Mouse (Mus musculus): ENCODE data around the gene Gtf2h2. TPM values are rescaled to one million over a fixed set of nuclear protein-coding genes. Genes with fewer than 3 reads are reported as not detected.
"Not testable (repeated sequence)": the region's sequence is repeated elsewhere in the genome, so short reads cannot be mapped to it uniquely, and the experiment has no call there.

The Gtf2h2 gene
- total RNA-seq (2015; ENCODE audit: low replicate concordance) (13.4 and 25.9 TPM in 2 replicates), total RNA-seq (2017; ENCODE audit: low replicate concordance) (13.9 and 15.7 TPM in 2 replicates)

DNA sequence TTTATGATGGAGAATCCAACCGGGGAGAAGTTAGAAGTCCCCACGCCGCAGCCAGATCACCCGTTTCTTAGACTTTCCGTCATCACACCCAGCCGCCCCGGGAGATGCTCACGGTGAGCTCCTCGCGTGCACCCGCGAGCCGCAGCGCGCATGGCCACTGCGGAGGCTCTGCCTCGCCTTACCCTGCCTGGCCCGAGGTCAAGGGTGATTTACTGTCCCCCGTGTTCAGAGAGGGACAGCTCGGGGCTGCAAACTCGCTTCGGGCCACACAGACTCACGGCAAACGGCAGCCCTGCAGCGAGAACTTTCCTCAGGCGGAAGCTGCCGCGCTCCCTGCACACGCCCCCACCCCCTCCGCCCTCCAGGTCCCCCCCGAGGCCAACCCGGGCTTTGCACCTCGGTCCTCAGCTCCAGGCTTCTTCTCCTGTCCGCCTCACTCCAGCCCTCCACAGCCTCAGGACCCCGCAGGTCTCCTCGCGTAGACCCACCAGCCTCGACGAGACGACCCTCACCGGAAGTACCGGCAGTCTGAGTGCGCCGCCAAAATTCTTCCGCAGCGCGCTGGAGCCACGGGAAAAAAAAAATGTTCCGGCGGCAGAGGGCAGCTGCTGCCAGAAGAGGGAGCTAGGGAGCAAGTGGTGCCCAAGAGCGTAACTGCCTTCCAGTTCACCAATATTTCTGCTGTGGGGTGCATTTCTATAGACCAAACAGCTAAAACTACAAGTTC, at the start of gene Gtf2h2:
Gtf2h2 (minus strand) TSS at position 519 of the 727 bp plus-strand sequence.
- ATAC-seq (replicated peaks; ENCODE audit: low FRiP score, poor library complexity, severe bottlenecking) = peak; percentile 94

DNA sequence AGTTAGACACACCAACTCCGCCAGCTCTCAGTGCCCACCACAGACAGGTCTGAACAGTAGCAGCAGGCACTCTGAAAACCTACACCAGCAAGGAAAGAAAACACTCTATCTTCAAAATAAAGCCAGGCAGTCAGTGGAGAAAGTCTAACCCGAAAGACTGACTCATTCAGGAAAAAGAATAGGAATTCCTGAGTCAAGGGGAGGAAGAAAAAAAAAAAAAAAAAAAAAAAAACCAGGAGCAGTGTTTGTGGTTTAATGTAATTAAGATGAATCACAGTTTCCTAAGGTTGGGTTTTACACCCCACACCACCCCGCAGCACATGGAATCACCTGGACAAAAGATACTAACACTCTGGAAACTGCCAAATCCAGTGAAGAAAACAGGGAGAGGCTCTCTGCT, 43.8 kb upstream of the Gtf2h2 start:
- ATAC-seq (replicated peaks; ENCODE audit: low FRiP score, poor library complexity, severe bottlenecking) = no peak

DNA sequence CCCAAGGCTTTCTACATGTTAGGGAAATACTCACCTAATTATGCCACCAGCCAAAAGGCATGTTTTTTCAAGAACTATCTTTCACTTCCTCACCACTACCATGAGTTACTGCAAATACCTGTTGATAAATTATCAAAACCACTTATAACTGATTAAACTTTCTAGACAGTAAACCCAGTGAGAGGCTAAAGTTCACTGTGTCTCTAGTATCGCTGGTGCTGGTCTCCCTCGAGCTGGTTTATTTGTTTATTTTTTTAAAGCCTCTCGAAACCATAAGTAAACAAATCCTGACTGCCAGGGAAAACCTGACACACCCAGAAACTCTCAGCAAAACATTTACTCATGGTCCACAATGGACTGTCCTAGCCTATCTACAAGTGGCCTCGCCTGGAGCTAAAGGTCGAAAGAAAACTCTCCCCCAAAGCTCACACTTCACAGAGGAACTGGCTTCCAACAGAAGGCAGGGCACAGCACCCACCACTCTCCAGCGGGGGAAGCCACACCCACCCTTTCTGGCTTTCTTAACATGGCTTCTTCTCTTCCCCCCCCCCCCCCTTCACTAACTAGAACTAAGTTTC, 40.5 kb upstream of the Gtf2h2 start:
- no peak for ATAC-seq (replicated peaks; ENCODE audit: low FRiP score, poor library complexity, severe bottlenecking)

DNA sequence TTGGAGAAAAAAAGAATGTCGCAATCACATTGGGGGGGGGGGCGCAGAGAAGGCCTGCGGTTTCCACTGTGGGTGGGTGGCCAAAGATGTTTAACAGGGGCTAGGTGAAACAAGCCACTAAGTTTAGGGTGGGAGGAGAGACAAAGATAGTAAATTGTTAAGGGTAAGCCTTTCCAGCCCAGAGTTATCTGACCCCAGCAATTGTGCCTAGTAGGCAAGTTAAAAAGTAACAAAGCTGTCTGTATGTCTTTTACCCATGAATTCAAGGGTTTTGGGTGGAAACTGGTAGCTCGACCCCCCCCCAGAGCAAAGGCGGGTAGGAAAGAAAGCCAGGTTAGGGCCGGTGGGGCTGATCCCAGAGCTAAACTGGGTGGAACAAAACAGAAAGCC, 34.3 kb upstream of the Gtf2h2 start:
- no peak for ATAC-seq (replicated peaks; ENCODE audit: low FRiP score, poor library complexity, severe bottlenecking)

DNA sequence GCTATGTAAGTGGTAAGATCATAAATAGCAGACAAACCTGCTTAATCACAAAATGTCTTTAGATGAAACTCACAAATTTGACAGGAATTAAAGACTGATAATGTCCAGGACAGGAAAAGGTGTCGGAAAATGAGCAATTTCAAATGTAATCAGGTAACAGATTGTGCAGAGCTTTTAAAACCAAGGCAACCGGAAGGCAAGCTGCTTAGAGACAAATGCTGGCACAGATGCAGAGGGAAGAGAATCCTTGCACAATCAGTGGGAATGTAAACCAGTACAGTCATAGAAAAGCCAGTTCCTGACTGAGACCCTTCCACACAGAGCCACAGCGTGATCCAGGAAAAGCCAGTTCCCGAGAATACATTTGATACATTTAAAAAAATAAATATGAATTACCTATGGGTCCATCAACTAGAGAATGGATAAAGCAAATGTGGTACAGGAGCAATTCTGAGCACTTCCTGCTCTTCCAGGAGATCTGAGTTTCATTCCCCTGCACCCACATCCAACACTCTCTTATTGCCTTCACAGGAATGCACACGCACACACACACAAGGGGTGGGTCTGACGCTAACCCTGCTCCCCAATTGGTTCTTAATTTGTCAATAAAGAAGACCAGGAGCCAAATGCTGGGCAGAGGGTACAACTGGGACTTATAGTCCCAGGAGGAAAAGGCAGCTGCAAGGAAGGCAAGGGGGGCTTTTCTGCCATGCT, 33.7 kb upstream of the Gtf2h2 start:
- ATAC-seq (replicated peaks; ENCODE audit: low FRiP score, poor library complexity, severe bottlenecking) = no peak

DNA sequence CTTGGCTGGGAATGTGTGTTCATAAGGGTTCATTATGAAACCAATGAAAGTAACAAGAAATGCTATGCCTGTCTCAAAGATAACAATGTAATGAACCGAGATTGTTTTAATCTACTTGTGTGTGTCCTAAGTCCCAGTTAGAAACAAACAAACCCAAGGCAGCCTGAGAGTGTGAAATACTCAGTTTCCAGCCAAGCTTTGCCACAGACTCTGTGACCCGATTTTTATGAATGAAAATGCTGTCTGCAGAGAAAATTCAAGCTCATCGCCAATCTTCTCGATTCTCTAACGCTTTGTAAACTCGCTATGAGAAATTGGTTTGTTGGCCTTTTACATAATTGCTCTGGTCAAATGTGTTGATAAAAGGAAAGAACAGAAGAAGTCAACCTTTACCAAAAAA, 32.5 kb upstream of the Gtf2h2 start:
- no peak for ATAC-seq (replicated peaks; ENCODE audit: low FRiP score, poor library complexity, severe bottlenecking)

DNA sequence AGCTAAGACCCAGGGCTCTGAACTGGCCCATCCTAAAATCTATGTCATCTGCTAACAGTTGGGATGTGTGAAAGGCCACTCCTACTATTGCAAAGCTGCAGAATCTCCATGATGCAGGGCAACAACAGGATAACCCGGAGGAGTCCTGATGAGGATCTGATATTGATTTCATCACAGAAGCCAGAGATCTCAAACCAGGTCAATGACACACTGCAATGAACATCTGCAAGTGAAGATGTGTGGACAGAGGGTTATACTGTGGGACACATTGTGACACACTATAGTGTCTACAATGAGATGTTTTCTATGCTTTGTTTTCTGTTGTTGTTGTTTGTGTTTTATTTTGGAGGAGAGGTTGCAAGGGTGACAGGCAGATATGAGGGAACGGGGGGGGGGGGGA, 31.3 kb upstream of the Gtf2h2 start:
- ATAC-seq (replicated peaks; ENCODE audit: low FRiP score, poor library complexity, severe bottlenecking) = no peak

DNA sequence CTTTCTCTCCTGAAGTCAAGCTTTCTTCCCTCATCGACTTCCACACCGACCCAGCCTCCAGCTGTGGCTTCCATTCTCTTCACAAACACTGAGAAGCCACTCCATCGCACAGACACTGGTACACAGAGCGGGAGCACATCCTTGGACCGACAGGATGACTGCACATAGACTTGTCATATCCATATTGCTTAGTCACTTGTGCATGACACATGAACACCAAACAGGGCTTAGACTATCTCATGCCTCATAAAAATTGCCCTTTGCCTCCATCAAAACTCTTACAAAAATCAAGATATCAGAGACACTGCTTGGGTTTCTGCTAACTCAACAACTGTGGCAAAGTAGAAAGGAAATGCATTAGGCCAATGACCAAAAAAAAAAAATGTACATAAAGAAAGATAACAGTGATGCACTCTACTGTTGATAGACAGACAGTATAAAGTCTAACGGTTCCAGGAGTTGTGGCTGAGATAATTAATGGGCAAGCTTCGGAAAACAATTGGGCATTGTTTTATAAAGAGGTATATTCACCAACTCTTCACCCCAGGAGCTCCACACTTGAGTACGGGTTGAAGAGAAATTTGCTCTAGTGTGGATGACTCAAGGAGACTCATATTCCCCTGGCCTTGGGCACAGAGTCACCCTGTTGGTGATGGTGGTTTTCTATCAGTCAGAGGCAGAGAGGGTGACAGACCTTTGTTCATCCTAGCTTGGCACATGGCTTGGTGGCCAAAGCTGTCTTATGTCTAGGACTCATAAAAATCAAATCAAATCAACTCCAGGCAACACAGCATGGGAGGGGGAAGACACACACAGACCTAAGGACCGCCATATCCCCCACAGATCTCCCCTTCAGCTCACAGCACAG, 29.6 kb upstream of the Gtf2h2 start:
- no peak for ATAC-seq (replicated peaks; ENCODE audit: low FRiP score, poor library complexity, severe bottlenecking)

DNA sequence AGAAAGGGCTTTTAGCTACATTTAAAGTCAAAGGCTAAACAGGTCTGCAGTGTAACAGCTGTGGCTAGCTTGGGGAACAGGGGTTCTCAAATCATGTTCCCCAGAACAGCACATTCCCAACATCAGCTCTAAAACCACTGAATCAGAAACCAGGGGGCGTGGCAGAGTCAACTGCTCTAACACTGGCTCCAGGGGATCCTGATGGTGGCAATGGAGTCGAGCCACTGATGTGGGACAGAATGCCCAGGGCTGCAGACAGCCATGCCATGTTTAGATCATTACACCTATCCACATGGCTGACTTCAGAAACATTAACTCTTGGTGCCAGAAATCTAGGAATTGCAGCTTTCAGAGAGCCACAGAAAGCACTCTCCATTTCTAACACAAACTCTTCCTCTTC, 26.8 kb upstream of the Gtf2h2 start:
- ATAC-seq (replicated peaks; ENCODE audit: low FRiP score, poor library complexity, severe bottlenecking) = no peak

DNA sequence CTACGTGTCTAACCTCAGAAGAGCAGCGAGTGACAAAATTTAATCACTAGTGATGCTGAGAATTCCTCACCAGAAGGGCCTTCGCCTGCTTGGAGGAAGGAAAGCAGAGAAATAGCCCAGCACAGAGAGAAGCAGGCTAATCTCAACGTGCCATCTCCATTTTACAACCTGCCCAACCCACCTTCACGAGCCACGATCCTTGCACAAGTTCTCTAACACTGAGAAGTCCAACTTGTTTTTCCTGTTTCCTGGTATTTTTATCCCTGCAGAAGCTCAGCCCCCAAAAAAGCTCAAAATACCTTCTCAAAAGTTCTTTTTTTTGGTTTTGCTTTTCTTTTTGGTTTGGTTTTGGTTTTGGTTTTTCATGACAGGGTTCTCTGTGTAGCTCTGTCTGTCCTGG, 25.8 kb upstream of the Gtf2h2 start:
- no peak for ATAC-seq (replicated peaks; ENCODE audit: low FRiP score, poor library complexity, severe bottlenecking)

DNA sequence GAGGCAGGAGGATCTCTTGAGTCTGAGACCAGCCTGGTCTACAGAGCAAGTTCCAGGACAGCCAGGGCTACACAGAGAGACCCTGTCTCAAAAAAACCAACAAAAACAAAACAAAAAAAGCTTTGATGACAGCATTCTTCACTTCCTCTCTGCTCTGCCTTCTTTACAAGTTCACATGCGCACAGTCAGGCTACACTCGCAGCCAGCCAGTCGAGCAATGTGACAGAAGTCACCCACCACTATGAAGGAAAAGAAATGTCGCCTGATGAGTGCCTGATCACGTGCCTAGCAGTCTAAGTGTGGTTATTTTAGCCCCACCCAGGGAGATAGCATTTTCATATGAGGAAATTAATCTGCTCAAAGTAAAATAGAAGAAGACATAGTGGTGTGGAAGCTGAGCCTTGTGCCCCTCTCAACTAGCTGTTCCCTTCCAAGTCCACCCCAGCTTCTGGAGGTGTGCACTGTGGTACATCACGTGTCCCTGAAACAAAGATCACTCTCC, 25.3 kb upstream of the Gtf2h2 start:
- no peak for ATAC-seq (replicated peaks; ENCODE audit: low FRiP score, poor library complexity, severe bottlenecking)

DNA sequence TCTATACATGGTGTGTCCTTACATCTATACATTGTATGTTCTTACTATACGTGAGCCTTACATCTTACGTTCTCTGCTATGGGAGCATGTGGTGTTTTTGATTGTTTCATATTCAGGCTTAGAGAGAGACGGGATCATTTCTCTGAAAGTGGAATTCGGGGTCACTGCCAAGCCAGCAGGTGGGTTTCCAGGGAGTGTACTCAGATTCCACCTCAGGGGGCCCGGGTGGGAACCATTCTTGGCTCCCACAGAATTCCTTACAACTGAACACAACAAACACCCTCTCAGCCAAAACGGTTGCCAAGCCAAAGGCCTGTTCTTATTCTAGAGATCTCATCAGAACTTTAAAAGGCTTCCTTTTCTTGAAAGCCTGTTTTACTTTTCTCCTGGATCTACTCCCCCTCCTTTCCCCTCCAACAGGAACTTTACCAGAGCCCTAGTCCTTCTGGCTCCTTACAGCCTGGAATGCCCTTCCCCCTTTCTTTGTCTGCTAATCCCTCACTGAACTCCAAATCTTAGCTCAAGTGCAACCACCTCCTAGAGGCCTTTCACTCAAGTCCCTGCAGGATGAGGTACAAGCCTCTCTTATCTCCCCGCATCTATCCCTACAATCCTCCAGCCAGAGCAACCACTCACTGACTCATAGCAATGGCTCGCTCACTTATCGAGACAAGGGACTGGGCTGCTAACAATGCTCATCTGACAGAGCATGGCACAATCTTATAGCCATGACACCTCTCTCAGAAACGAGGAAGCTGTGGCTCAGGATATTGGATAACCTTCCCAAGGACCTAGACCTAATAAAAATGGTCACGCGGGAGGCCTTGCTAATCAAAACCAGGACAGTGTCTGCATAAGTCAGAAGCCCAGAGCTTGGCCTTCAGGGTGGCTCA, 24.1 kb upstream of the Gtf2h2 start:
- no peak for ATAC-seq (replicated peaks; ENCODE audit: low FRiP score, poor library complexity, severe bottlenecking)

DNA sequence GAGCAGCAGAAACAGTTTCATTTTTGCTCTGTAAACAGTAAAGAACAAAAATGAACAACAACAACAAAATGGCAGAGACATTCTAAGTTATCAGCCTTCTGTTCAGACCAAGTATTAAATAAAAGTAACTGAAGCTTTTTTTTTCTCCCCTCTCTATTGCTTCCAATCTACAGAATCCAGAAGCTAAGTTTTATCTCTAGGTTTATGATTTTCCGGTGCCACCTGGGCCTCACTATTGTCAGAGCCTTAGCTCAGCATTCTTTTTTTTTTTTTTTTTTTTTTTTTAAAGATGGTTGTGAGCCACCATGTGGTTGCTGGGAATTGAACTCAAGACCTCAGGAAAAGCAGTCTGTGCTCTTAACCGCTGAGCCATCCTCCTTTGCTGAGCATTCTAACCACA, 20.4 kb upstream of the Gtf2h2 start:
- no peak for ATAC-seq (replicated peaks; ENCODE audit: low FRiP score, poor library complexity, severe bottlenecking)

DNA sequence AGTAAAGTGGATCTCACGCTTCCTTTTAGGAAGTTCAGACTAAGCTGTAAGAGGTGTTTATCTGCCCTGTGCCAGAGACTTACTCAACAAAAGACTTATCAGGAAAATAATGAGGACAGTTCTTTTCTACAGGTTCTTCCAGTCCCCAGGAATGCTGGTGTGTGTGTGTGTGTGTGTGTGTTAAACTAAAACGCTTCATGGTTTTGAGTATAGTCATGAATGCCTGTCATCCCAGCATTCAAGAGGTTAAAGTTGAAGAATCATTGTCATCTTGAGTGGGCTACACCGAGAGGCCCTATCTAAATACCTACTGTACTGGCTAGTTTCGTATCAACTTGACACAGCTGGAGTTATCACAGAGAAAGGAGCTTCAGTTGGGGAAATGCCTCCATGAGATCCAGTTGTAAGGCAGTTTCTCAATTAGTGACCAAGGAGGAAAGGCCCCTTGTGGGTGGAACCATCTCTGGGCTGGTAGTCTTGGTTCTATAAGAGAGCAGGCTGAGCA, 19.5 kb upstream of the Gtf2h2 start:
- ATAC-seq (replicated peaks; ENCODE audit: low FRiP score, poor library complexity, severe bottlenecking) = no peak

DNA sequence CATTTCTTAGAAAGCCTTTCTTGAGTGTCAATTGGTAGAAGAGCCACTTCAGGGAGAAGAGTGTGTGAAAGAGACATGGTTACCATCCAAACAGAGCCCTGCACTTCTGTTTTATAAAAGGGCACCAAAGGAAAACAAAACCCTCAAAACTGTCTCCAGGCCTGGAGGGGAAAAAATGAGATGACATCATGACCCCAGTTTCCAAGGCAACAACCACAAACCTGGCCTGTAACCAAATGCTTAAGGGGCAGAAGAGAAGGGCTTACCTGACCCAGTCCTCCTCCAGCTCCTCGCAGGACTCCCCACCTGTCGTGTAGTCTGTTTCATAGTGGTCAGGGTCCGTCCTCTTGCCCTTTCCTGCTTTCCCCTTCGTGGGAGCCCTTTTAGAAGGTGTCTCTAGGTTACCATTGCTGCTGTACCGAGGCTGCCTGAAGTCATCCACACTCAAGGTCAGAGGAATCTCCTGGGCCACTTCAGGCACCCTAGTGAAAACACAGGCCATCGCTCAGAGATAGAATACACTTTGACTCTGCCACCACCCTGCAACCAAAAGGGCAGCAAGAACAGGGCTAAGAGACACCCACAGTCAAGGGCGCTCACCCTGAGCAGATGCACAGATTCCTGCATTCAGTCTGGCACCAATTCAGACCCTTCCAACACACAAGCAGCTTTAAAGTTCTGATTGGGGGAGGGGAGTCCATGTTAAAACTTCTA, 18.9 kb upstream of the Gtf2h2 start:
- ATAC-seq (replicated peaks; ENCODE audit: low FRiP score, poor library complexity, severe bottlenecking) = no peak; the same call in 1 of the 2 replicates

DNA sequence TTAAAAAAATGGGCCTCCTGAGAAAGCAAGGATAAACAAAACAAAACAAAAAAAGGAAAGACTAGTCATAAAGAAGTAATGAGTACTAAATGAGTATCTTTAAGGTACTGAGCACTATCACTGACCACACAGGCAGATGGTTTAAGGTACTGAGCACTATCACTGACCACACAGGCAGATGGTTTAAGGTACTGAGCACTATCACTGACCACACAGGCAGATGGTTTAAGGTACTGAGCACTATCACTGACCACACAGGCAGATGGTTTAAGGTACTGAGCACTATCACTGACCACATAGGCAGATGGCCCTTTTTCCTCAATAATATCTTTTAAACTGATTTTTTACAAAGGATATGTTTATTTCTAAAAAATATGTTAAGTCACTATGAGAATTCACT, 7.2 kb upstream of the Gtf2h2 start:
- not testable (repeated sequence) for ATAC-seq (replicated peaks; ENCODE audit: low FRiP score, poor library complexity, severe bottlenecking)

DNA sequence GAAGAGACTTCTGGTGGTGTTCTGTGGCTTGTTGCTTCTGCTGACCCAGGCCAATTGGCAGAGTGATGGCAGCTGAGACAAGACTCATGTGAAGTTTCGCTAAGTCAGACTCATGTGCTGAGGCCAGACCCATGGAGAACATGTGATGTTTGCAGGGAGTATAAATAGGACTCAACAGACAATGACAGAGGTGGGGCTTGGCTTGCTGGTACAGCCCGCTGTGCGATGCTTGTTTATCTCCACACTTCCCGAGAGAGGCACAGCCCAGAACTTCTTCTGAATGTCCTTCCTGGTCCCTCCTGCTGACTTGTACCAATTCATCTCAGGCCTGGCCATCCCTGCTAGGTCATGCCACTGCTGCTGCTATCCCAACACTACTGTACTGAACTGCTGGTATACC, 3.0 kb upstream of the Gtf2h2 start:
- no peak for ATAC-seq (replicated peaks; ENCODE audit: low FRiP score, poor library complexity, severe bottlenecking)

DNA sequence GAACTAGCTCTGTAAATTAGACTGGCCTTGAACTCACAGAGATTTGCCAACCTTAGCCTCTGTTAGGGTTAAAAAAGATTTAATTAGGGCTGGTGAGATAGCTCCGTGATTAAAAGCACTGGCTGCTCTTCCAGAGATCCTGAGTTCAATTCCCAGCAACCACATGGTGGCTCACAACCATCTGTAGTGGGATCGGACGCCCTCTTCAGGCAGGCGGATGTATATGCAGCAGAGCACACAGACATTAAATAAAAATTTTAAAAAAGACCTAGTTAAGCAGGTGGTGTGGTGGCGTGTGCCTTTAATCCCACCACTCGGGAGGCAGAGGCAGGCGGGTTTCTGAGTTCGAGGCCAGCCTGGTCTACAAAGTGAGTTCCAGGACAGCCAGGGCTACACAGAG, 2.0 kb upstream of the Gtf2h2 start:
- ATAC-seq (replicated peaks; ENCODE audit: low FRiP score, poor library complexity, severe bottlenecking) = not testable (repeated sequence)

All from erythroid progenitor cell, adult 5-6 weeks (primary cell).